Mouse (Mus musculus): ENCODE results near the gene Gkn2.

DNA sequence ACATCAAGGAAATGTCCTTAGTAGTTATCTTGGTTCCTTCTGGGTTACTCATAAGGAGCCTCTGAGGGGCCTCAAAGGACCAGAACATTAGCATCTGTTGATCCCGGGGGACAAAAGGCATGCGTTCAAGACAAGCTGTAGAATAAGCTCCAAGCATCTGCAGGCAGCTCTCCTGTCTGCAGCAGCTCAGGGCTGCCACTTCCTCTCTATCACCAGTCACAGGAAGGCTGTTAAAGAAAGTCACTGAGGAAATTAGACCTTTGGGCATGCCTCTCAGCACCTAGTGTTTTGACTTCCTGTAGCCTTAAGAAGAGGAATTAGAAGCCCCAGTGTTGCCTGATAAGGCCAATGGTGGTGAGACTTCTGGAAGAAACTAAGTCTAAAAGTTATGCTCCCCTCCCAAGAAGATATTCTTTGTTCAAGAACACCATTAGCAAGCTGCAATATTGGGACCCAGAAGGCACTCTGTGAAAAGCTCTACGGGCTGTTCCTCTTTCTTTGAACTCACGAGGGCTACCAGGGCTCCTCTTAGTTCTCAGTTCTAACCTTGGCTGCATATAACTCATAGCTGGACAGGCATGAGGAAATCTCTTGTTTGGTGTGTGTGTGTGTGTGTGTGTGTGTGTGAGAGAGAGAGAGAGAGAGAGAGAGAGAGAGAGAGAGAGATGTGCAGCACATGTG, 26.9 kb downstream of the Gkn2 start:
- TF ChIP-seq POLR2A (IDR thresholded peaks at IDR 0.05; ENCODE audit: low read depth, low read length) (no peak), CTCF (IDR thresholded peaks at IDR 0.05; ENCODE audit: borderline replicate concordance, insufficient read depth, low read length) (no peak)

Data from embryonic fibroblast, embryonic 13.5 days (primary cell).